In the genomic region with DNA sequence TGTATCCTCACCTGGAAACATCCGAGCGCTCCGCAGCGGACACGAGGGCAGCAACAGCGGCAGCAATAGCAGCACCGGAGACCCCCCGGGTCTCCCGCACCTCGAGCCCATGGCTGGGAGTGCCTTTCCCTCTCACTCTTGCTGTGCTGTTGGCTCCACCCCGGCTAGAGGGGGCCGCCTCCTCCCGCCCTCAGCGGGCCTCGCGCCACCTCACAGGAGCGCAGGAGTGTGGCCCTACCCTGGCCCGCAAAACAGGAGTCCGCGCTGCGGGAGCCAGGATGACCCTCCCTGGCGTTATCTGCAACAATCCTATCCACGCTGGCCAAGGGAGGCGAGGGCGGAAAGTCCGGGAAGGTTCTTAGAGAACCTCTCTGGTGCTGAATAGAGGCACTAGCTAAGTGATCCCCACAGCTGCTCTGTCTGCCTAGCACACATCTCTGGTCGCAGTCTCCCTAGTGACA, we compare ENCODE assay signal across 9 mouse cellular contexts. TPM values are rescaled to one million over a fixed set of nuclear protein-coding genes. Genes with fewer than 3 reads are reported as not detected.
DNase-seq lines count a peak whose midpoint lies in the region; ATAC-seq lines count a peak whose summit lies in the region.
"Had no signal": no experiment of that assay in that cellular context is flagged by ENCODE, and none has a peak within 500 bp of the region (broad histone marks: within the 10 kb centered on the region; RNA-seq: fewer than 3 reads in every experiment).

Gene Adam33, minus strand, starts transcription at position 411 of the 461 bp plus-strand sequence.

- H3K9me3 ChIP-seq in intestine, embryonic 16.5 days (ENCODE audit: control insufficient read depth, low read length), result no peaks in the 10 kb centered on the region
- H3K9me3 ChIP-seq in midbrain, embryonic 16.5 days (replicated peaks; ENCODE audit: control insufficient read depth, low read length, poor library complexity, severe bottlenecking), result no peaks in the 10 kb centered on the region

- H3K27ac ChIP-seq in intestine, embryonic 16.5 days (ENCODE audit: low read length), result no peak within 1 kb of the TSS
- no peak within 1 kb of the TSS for H3K27ac ChIP-seq in midbrain, embryonic 16.5 days (ENCODE audit: low read length)

- H3K4me1 ChIP-seq in intestine, embryonic 16.5 days (ENCODE audit: control insufficient read depth, insufficient read depth, low read length), result peaks cover 14% of the 10 kb centered on the region; the same call in 1 of the 2 replicates
- peaks cover 4% of the 10 kb centered on the region; the same call in 1 of the 2 replicates for H3K4me1 ChIP-seq in midbrain, embryonic 16.5 days (ENCODE audit: control insufficient read depth, insufficient read depth, low read length)

- peak; percentile 20 for DNase-seq in embryo, embryonic 10.5 days (ENCODE audit: low spot score)
- no peak for DNase-seq in embryo, embryonic 10 days (ENCODE audit: low spot score)
- DNase-seq in urinary bladder, postnatal 14 days (ENCODE audit: low spot score), result peak; percentile 55
- DNase-seq in urinary bladder, postnatal 10 days (ENCODE audit: low spot score), result no peak
- no peak for DNase-seq in cerebellum, adult 11-12 months
- no peak for DNase-seq in layer of hippocampus, postnatal 10 days (ENCODE audit: low spot score in 2 of 2)

- H3K36me3 ChIP-seq in intestine, embryonic 16.5 days (ENCODE audit: control insufficient read depth, insufficient read depth, low read length), result no peaks in the 10 kb centered on the region
- no peaks in the 10 kb centered on the region for H3K36me3 ChIP-seq in midbrain, embryonic 16.5 days (ENCODE audit: control insufficient read depth, insufficient read depth, low read length)

- peak within 1 kb of the TSS; percentile 56 for H3K9ac ChIP-seq in intestine, embryonic 16.5 days (ENCODE audit: low read depth, low read length)
- H3K9ac ChIP-seq in midbrain, embryonic 16.5 days (ENCODE audit: low read depth, low read length), result no peak within 1 kb of the TSS; the same call in 1 of the 2 replicates

- H3K4me3 ChIP-seq in intestine, embryonic 16.5 days (ENCODE audit: low read length), result peak within 1 kb of the TSS; percentile 39
- H3K4me3 ChIP-seq in midbrain, embryonic 16.5 days (ENCODE audit: low read depth, low read length), result peak within 1 kb of the TSS; percentile 29

- peak within 1 kb of the TSS; percentile 64 for H3K4me2 ChIP-seq in intestine, embryonic 16.5 days (ENCODE audit: low read depth, low read length)
- peak within 1 kb of the TSS; percentile 64 for H3K4me2 ChIP-seq in midbrain, embryonic 16.5 days (ENCODE audit: low read length)

- peaks cover 8% of the 10 kb centered on the region; the same call in 1 of the 2 replicates for H3K27me3 ChIP-seq in intestine, embryonic 16.5 days (replicated peaks; ENCODE audit: control insufficient read depth, insufficient read depth, low read length)
- H3K27me3 ChIP-seq in midbrain, embryonic 16.5 days (ENCODE audit: control insufficient read depth, insufficient read depth, low read depth, low read length), result peaks cover 11% of the 10 kb centered on the region; the same call in 1 of the 2 replicates

- 5% methylated on average over 22 of the region's 27 CpGs for WGBS in intestine, embryonic 16.5 days
- WGBS in midbrain, embryonic 16.5 days, result 5% methylated on average over 24 of the region's 27 CpGs

- 0 out of 2 replicates have a peak, but pooled peaks have one; percentile 59 for ATAC-seq in intestine, embryonic 16.5 days
- ATAC-seq in midbrain, embryonic 16.5 days, result no peak

RNA-seq across cellular contexts. Expression of gene Adam33, which starts in this region (rescaled TPM):
- 5.3 TPM in 2 replicates for polyA plus RNA-seq in intestine, embryonic 16.5 days (2015; fragmentation: Nextera tagmentation; extraction: Ambion mirVana)
- polyA plus RNA-seq in midbrain, embryonic 16.5 days (2015; fragmentation: Nextera tagmentation; extraction: Ambion mirVana), result 1.2 and 1.5 TPM in 2 replicates
- total RNA-seq in layer of hippocampus, postnatal 10 days (2021), result 1 to 10 TPM; 1.1 to 1.4 TPM
- polyA plus RNA-seq: C2C12 had no signal

Comparison
In these comparisons a context has a peak if more than half of its experiments do, and no peak if none do; other contexts are left out.
1. DNase-seq: peak in embryo, embryonic 10.5 days (single experiment) and urinary bladder, postnatal 14 days (single experiment); none in embryo, embryonic 10 days (single experiment), urinary bladder, postnatal 10 days (single experiment), cerebellum, adult 11-12 months (single experiment) and layer of hippocampus, postnatal 10 days (0 of 2).